Mouse (Mus musculus) adipose tissue, adult 10 weeks (tissue): ENCODE measurements around the gene Taf15. TPM values are rescaled to one million over a fixed set of nuclear protein-coding genes. Genes with fewer than 3 reads are reported as not detected.

Experiments
- polyA plus RNA-seq: library from polyadenylated mRNA; stranded (reverse); fragments of 350-450 nt; fragmentation: Illumina TruSeq; extraction: RNeasy Lipid Tissue Mini Kit (QIAGEN cat#74804); gene quantifications from one replicate; pipeline ENCODE4 v1.2.3, GENCODE M21; 2014; ENCODE audit warnings: low read depth, low replicate concordance

Taf15 gene
- polyA plus RNA-seq = 56.9 TPM

GRCm38 (mm10) chr11:83472324-83473234, at the start of gene Taf15:
Gene Taf15, plus strand, starts transcription at chr11:83473086.

GRCm38 (mm10) chr11:83429355-83429754, 43.5 kb upstream of the Taf15 start, which contains the start of gene Gas2l2:
Gene Gas2l2, minus strand, starts transcription at chr11:83429455.

GRCm38 (mm10) chr11:83437377-83437776, 35.5 kb upstream of the Taf15 start, which contains the start of gene 1700020L24Rik:
Gene 1700020L24Rik, plus strand, starts transcription at chr11:83437677.

GRCm38 (mm10) chr11:83462711-83463244, 10.1 kb upstream of the Taf15 start, which contains the start of gene Mmp28:
Gene Mmp28, minus strand, starts transcription at chr11:83463071.

GRCm38 (mm10) chr11:83522075-83522474, 49.2 kb downstream of the Taf15 start, which contains the start of gene Heatr9:
Gene Heatr9, minus strand, starts transcription at chr11:83522175.

GRCm38 (mm10) chr11:83530360-83530759, 57.5 kb downstream of the Taf15 start, which contains the start of gene Ccl5:
Gene Ccl5, minus strand, starts transcription at chr11:83530518.

Other genes with a start within 250 kb of the Taf15 start
- gene Slfn14, start 186.4 kb upstream of the Taf15 start, polyA plus RNA-seq = not detected
- gene Ap2b1, start 174.1 kb upstream of the Taf15 start, polyA plus RNA-seq = 68.6 TPM
- gene Pex12, start 170.5 kb upstream of the Taf15 start, polyA plus RNA-seq = 13.5 TPM
- gene Rasl10b, start 63.9 kb upstream of the Taf15 start, polyA plus RNA-seq = 1.4 TPM
- gene Gas2l2, start 43.6 kb upstream of the Taf15 start, polyA plus RNA-seq = 0.69 TPM
- 4.3 TPM for gene 1700020L24Rik, start 35.4 kb upstream of the Taf15 start, polyA plus RNA-seq
- gene Mmp28, start 10.0 kb upstream of the Taf15 start, polyA plus RNA-seq = 13.5 TPM
- gene Heatr9, start 49.1 kb downstream of the Taf15 start, polyA plus RNA-seq = 0.52 TPM
- gene Ccl5, start 57.4 kb downstream of the Taf15 start, polyA plus RNA-seq = 11.4 TPM
- gene Ccl9, start 105.5 kb downstream of the Taf15 start, polyA plus RNA-seq = 53.5 TPM
- gene Ccl6, start 120.0 kb downstream of the Taf15 start, polyA plus RNA-seq = 125 TPM
- gene Rpl9-ps1, start 172.5 kb downstream of the Taf15 start, polyA plus RNA-seq = not detected
- gene Ccl3, start 176.3 kb downstream of the Taf15 start, polyA plus RNA-seq = 0.46 TPM
- not detected for gene Ccl4, start 189.5 kb downstream of the Taf15 start, polyA plus RNA-seq
- gene Wfdc17, start 230.9 kb downstream of the Taf15 start, polyA plus RNA-seq = 38.3 TPM
- 0.89 TPM for gene Wfdc18, start 235.9 kb downstream of the Taf15 start, polyA plus RNA-seq